In the genomic region with DNA sequence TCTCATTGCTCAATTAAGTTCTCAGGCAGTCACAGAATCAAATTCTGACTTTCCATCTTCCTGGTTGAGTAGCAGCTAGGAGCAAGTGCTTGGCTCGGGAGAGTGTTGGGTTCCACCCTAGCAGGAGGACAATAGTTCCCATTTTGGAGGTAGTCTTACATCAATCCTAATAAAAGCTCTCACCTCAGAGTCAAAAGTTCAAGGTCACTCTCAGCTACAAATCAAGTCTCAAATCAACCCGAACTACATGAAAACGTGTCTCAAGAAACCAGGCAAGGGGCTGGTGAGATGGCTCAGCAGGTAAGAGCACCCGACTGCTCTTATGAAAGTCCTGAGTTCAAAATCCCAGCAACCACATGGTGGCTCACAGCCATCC, we compare ENCODE assay signal across 27 mouse cellular contexts. TPM values are rescaled to one million over a fixed set of nuclear protein-coding genes. Genes with fewer than 3 reads are reported as not detected.
"Had no signal": no experiment of that assay in that cellular context is flagged by ENCODE, and none has a peak within 500 bp of the region (broad histone marks: within the 10 kb centered on the region; RNA-seq: fewer than 3 reads in every experiment).

No protein-coding gene starts in this region.

- DNase-seq: gastrocnemius, adult 2 months; gastrocnemius, postnatal 10 days; gastrocnemius, postnatal 25 days; heart, adult 18-20 months; heart, postnatal 10 days; heart, postnatal 4 days; kidney, adult 18-20 months; kidney, adult 8-10 months; kidney, postnatal 10 days; kidney, postnatal 25 days; kidney, postnatal 4 days had no signal

- H3K4me2 ChIP-seq: heart, embryonic 12.5 days; hindbrain, embryonic 12.5 days; hindbrain, embryonic 14.5 days; intestine, embryonic 15.5 days; limb, embryonic 13.5 days; limb, embryonic 15.5 days; liver, embryonic 12.5 days had no signal

- H3K9ac ChIP-seq: heart, embryonic 12.5 days; hindbrain, embryonic 12.5 days; hindbrain, embryonic 14.5 days; intestine, embryonic 15.5 days; limb, embryonic 13.5 days; limb, embryonic 15.5 days; liver, embryonic 12.5 days; liver, embryonic 14.5 days had no signal

- H3K9me3 ChIP-seq: heart, embryonic 10.5 days; heart, embryonic 12.5 days; hindbrain, embryonic 10.5 days; hindbrain, embryonic 12.5 days; intestine, embryonic 15.5 days; limb, embryonic 13.5 days; limb, embryonic 15.5 days; liver, embryonic 12.5 days had no signal

- ATAC-seq: hindbrain, embryonic 16.5 days; inflammation-experienced regulatory T-cells, adult 6 months; intestine, embryonic 15.5 days; intestine, postnatal 0 days; liver, embryonic 12.5 days had no signal

- H3K4me3 ChIP-seq: gastrocnemius, adult 2 months; heart, embryonic 10.5 days; heart, embryonic 12.5 days; hindbrain, embryonic 10.5 days; hindbrain, embryonic 12.5 days; intestine, embryonic 15.5 days; layer of hippocampus, adult 2 months; left cerebral cortex, adult 2 months; limb, embryonic 13.5 days; limb, embryonic 15.5 days; liver, embryonic 12.5 days had no signal

- H3K27me3 ChIP-seq: heart, embryonic 12.5 days; hindbrain, embryonic 12.5 days; intestine, embryonic 15.5 days; limb, embryonic 13.5 days; limb, embryonic 15.5 days; liver, embryonic 12.5 days had no signal

- H3K27ac ChIP-seq: gastrocnemius, adult 2 months; heart, embryonic 10.5 days; hindbrain, embryonic 10.5 days; hindbrain, embryonic 12.5 days; hindbrain, embryonic 14.5 days; intestine, embryonic 15.5 days; layer of hippocampus, adult 2 months; left cerebral cortex, adult 2 months; limb, embryonic 13.5 days; limb, embryonic 15.5 days; liver, embryonic 12.5 days; liver, embryonic 14.5 days had no signal

RNA-seq across cellular contexts. Expression of gene Cox7a1, which starts 5.2 kb away (rescaled TPM):
- total RNA-seq: granulocyte monocyte progenitor cell, adult 5-6 weeks had no signal
